Mouse (Mus musculus) thymus, adult 2 months (tissue): Measurements from ENCODE around the gene Iqsec2.

Source experiments
- CTCF ChIP-seq: fragments of 200-500 bp; IDR thresholded peaks from 2 replicates; pipeline ENCODE4 v1.5.1; 2012; ENCODE audit warnings: mild to moderate bottlenecking, control low read depth, low read length, moderate library complexity, borderline replicate concordance; ENCODE audit not compliant: control insufficient read depth, poor library complexity, insufficient read depth; ENCODE audit errors: extremely low read depth
- POLR2A ChIP-seq: fragments of 200-500 bp; IDR thresholded peaks from 2 replicates; pipeline ENCODE4 v1.6.1; 2012; ENCODE audit warnings: mild to moderate bottlenecking, low read length, control low read depth, moderate library complexity; ENCODE audit not compliant: control insufficient read depth, poor library complexity, insufficient read depth; ENCODE audit errors: extremely low read depth

- TF ChIP-seq CTCF (peak; percentile 68; the same call in 1 of the 2 replicates), POLR2A (no peak)
Measured at GRCm38 (mm10) chrX:152147451-152148116, 3.5 kb downstream of the Iqsec2 start.
